Mouse (Mus musculus) erythroblast, embryonic 14.5 days (primary cell): ENCODE measurements around the gene Slf2. TPM values are rescaled to one million over a fixed set of nuclear protein-coding genes. Genes with fewer than 3 reads are reported as not detected.
A peak's percentile ranks its signal among the peaks of the same experiment; 100 is the strongest.

ENCODE experiments used
- H3K27me3 ChIP-seq: 2 replicates; pipeline ENCODE4 v1.6.1; 2012; ENCODE audit warnings: inconsistent platforms; ENCODE audit not compliant: control insufficient read depth
- H3K36me3 ChIP-seq: 2 replicates; pipeline ENCODE4 v1.6.1; 2012; ENCODE audit warnings: mild to moderate bottlenecking, inconsistent platforms; ENCODE audit not compliant: control insufficient read depth
- H3K4me1 ChIP-seq: 2 replicates; pipeline ENCODE4 v1.6.1; 2012; ENCODE audit warnings: inconsistent platforms; ENCODE audit not compliant: control insufficient read depth
- H3K4me3 ChIP-seq: replicated peaks from 2 replicates; pipeline ENCODE3; 2012; ENCODE audit warnings: moderate library complexity, mild to moderate bottlenecking, inconsistent platforms
- H3K9me3 ChIP-seq: 2 replicates; pipeline ENCODE4 v1.6.1; 2012; ENCODE audit warnings: low read length, inconsistent platforms, mixed read lengths; ENCODE audit not compliant: control insufficient read depth
- GATA1 ChIP-seq: IDR thresholded peaks from 2 replicates; pipeline ENCODE4 v1.6.1; 2012; ENCODE audit warnings: low read length, inconsistent platforms, mixed read lengths
- TAL1 ChIP-seq: IDR thresholded peaks from 3 replicates; pipeline ENCODE4 v1.6.1; 2012; ENCODE audit warnings: low read length, inconsistent platforms, mixed read lengths
- polyA plus RNA-seq: library from polyadenylated mRNA; stranded (reverse); fragments of >175 nt; gene quantifications from 2 replicates; pipeline ENCODE4 v1.2.3, GENCODE M21; 2012

Gene Slf2
- polyA plus RNA-seq, 1 experiment = 0.61 TPM

DNA sequence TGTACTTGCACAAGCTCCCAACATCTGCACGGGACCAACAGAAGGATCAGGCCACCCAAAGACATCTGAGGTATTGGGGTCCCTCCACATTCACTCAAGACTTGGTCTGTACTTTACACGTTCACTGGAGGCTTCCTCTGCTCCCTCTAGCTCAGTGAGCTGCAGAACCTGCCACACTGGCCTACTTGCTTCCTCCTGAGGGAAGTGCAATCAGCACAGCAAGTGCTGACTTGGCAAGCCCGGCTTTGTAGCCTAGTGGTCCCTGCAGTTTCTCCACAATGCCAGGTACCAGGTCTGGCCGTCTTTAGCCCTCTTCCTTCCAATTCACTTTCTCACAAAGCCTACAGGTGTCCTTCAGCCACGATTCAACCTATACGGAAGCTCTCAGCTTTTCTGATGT lies 56.1 kb downstream of the Slf2 start:
- Histone ChIP-seq H3K27me3 (peaks cover 38% of the 10 kb centered on the region), H3K9me3 (no peaks in the 10 kb centered on the region), H3K4me1 (peaks cover 6% of the 10 kb centered on the region; the same call in 1 of the 2 replicates), H3K4me3 (no peak overlapping the region), H3K36me3 (peaks cover 10% of the 10 kb centered on the region)
- TF ChIP-seq TAL1 = no peak
- no peak for TF ChIP-seq GATA1

DNA sequence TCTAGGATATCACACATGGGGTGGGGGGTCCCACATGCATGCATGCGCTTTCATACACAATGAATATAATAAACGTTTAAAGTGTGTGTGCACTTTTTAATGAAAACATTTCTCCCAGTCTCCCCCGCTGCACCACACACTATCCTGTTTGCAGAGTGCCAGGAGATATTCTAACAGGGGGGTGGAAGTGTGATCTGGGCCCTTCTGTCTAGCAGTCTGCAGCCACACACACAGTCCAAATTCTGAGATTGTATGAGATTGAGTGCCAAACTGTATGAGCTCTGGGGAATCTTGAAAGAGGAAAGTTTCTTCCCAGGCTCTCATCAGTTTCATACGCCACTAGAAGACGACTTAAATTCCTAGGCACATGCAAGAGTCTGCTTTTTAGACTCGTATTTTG lies 56.9 kb downstream of the Slf2 start:
- no peak overlapping the region for H3K4me3 ChIP-seq
- H3K9me3 ChIP-seq = no peaks in the 10 kb centered on the region
- H3K27me3 ChIP-seq = peaks cover 41% of the 10 kb centered on the region
- TF ChIP-seq GATA1 (no peak), TAL1 (no peak)
- H3K36me3 ChIP-seq = peaks cover 4% of the 10 kb centered on the region
- H3K4me1 ChIP-seq = peaks cover 6% of the 10 kb centered on the region; the same call in 1 of the 2 replicates

DNA sequence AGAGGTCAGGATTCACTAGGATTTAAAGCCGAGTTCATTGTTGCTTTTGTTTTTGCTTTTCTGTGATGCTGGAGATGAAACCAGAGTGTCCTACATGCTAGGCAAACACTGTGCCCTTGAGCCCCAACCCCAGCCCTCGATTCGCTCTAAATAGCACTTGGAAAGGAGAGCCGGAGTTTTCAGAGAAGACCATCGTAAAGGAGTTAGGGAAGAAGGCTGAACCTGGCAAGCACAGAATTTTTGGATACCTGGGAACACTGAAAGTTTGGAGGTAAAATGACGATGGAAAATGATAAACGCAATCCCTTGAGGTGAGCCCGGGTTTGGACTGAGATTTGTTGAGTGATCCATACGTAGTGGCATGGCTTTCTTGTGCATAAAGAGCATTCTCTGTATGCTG lies 57.4 kb downstream of the Slf2 start:
- Histone ChIP-seq H3K36me3 (peaks cover 2% of the 10 kb centered on the region), H3K27me3 (peaks cover 41% of the 10 kb centered on the region), H3K4me3 (no peak overlapping the region), H3K9me3 (no peaks in the 10 kb centered on the region), H3K4me1 (peaks cover 6% of the 10 kb centered on the region; the same call in 1 of the 2 replicates)
- TF ChIP-seq TAL1 = no peak
- no peak for TF ChIP-seq GATA1

DNA sequence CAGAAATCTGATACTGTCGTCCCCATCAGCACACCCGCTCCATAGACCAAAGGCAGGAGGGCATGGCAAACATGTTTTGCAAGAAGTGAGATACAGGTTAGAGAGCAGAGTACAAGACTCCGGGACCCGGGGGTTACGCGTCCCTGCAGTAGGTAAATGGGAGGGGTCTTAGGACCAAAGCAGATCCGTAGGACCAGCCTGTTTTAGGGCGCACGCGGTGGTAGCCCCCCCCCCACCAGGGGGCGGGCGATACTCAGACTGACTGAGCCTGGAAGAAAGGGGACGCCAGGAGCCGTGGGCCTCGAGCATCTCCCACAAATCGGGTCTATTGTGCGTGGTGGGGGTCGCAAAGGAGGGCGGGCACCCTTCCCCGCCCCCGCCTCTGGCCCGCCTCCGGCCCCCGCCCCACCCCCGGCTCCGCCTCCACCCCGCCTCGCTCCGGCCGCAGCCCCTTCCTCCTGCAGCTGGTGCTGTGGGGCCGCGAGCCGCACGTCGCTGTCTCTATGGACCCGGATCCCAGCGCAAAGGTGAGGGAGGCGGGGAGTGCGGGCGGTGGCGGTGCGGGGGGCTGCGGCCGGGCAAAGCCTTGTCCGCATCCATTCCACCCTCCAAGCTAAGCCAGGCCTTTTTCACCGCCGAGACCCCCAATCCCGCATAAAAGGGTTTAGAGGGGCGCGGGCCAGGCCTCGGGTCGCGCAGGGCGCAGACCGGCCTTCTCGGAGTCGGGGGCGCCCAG lies 58.0 kb downstream of the Slf2 start, which contains the start of gene Sema4g:
Gene Sema4g (plus strand): TSS at position 271 of the 736 bp plus-strand sequence.
- Histone ChIP-seq H3K4me1 (peaks cover 6% of the 10 kb centered on the region; the same call in 1 of the 2 replicates), H3K27me3 (peaks cover 41% of the 10 kb centered on the region), H3K9me3 (no peaks in the 10 kb centered on the region), H3K4me3 (peak within 1 kb of the TSS; percentile 54), H3K36me3 (no peaks in the 10 kb centered on the region; the same call in 1 of the 2 replicates)
- TF ChIP-seq GATA1 (no peak), TAL1 (no peak)

DNA sequence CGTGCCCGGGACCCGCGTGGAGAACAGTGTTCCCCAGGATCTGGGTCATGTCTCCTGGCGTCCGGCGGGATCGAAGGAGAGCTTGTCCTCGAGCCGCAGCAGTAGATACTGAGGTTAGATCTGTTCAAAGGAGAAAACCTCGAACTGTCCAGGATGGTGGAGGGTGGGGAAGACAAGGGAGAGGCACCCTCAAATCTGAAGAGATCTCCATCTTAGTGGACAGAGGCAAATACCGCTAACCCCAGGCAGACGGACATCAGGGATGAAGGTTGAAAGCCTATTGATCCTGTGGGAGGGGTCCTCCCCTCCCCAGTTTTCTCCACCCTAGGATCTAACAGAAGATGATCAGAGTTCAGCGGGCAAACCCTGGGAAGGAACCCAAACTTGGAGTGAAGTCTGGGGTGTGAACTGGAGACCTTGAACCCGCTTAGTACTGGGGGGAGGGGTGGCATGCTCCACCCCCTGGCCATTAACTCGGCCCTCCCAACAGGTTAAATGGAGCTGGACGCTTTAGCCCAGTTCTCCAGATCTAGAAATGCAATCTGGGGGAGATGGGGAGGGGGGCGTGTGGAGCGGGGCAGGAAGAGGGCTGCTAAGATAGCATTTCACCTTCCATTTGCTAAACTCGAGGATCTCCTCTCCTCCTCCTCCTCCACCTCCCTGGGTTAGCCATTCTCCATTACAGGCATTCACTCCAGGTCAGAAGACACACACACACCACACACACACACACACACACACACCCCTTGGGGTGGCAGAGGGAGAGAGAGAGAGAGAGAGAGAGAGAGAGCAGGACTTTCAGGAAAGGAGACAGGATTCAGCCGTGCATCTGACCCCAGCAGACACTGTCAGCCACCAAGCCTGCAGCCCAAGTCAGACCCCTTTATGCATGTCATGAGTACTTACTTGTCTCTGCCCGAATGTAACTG lies 58.9 kb downstream of the Slf2 start:
- Histone ChIP-seq H3K27me3 (peaks cover 41% of the 10 kb centered on the region), H3K4me3 (peak overlapping the region; percentile 54)
- TF ChIP-seq TAL1 = no peak
- no peak for TF ChIP-seq GATA1

DNA sequence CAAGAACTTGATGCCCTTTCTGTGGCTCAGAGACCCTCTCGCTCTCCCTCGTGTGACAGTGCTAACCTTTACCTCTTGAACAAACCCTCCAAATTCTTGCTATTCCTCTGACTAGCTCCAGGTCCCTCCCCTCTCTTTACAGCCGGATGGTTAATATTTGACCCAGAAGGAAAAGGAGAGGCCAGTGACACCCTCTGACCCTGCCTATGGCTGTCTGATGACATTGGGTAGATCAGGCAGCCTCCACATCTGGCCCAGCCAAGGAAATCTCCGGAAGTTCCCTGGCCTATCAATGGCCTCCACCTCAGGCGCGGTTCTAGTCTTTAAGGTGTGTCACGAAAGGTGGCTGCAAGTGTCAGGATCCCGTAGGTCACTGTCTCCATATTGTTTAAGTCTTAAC lies 60.1 kb downstream of the Slf2 start:
- Histone ChIP-seq H3K27me3 (peaks cover 41% of the 10 kb centered on the region), H3K9me3 (no peaks in the 10 kb centered on the region), H3K36me3 (no peaks in the 10 kb centered on the region; the same call in 1 of the 2 replicates), H3K4me1 (peaks cover 6% of the 10 kb centered on the region; the same call in 1 of the 2 replicates), H3K4me3 (no peak overlapping the region)
- no peak for TF ChIP-seq TAL1
- no peak for TF ChIP-seq GATA1

More for the DNA sequence above, 58.9 kb downstream of the Slf2 start:
- Histone ChIP-seq H3K4me1 (peaks cover 6% of the 10 kb centered on the region; the same call in 1 of the 2 replicates), H3K9me3 (no peaks in the 10 kb centered on the region), H3K36me3 (no peaks in the 10 kb centered on the region; the same call in 1 of the 2 replicates)

DNA sequence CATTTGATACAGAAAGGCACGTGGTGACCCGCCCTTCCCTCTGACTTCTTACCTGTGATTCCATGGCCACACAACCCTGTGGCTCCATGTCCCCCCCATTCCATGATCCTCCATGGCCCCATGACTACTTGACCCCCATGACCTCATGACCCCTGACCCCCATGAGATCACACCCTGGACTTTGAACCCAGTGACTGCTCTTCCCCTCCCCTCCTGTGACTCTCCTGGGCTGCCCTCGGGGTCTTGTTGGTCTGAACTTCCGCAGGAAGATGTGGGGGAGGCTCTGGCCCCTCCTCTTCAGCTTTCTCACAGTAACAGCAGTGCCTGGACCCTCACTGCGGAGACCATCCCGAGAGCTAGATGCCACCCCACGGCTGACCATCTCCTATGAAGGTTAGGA lies 61.3 kb downstream of the Slf2 start:
- H3K4me1 ChIP-seq = peaks cover 17% of the 10 kb centered on the region
- peaks cover 4% of the 10 kb centered on the region; the same call in 1 of the 2 replicates for H3K36me3 ChIP-seq
- TF ChIP-seq GATA1 (no peak), TAL1 (no peak)
- H3K9me3 ChIP-seq = no peaks in the 10 kb centered on the region
- H3K27me3 ChIP-seq = peaks cover 41% of the 10 kb centered on the region
- H3K4me3 ChIP-seq = no peak overlapping the region

DNA sequence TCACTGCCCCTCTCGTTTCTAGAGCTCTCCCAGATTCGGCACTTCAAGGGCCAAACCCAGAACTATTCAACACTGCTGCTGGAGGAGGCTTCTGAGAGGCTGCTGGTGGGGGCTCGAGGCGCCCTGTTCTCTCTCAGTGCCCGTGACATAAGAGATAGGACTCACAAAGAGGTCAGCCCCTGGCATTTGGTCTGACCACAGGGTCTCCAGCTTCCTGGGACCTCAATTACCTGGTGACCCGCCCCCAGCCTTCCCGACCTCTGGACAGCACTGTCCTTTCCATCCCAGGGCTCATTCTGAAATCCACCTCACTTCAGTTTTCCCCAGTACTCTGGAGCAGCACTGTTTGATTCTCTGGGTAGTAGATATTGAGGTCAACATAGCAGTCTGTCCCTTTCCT lies 61.8 kb downstream of the Slf2 start:
- peaks cover 20% of the 10 kb centered on the region for H3K4me1 ChIP-seq
- H3K9me3 ChIP-seq = no peaks in the 10 kb centered on the region
- TF ChIP-seq GATA1 (no peak), TAL1 (no peak)
- peaks cover 8% of the 10 kb centered on the region; the same call in 1 of the 2 replicates for H3K36me3 ChIP-seq
- H3K27me3 ChIP-seq = peaks cover 38% of the 10 kb centered on the region
- no peak overlapping the region for H3K4me3 ChIP-seq

DNA sequence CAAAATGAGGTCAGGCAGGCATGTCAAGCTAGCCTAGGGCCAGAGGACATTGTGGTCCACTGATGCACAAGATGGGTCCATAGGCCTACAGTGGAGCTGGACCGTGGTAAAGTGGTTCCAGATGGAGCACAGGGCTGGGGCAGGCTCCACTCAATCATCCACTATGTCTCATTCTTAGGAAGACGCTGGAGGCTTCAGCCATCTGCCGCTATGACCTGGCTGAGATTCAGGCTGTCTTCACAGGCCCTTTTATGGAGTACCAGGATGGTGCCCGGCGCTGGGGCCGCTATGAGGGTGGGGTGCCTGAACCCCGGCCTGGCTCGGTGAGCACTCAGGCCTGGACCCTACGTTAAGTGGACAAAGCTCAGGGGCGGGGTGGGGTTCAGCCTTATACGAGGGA lies 66.8 kb downstream of the Slf2 start:
- Histone ChIP-seq H3K9me3 (no peaks in the 10 kb centered on the region), H3K4me1 (peaks cover 20% of the 10 kb centered on the region), H3K36me3 (peaks cover 35% of the 10 kb centered on the region), H3K4me3 (no peak overlapping the region), H3K27me3 (no peaks in the 10 kb centered on the region)
- no peak for TF ChIP-seq TAL1
- TF ChIP-seq GATA1 = no peak
